Mouse (Mus musculus) neural tube, embryonic 11.5 days (tissue): ENCODE results near the gene Ndufs1. TPM values are rescaled to one million over a fixed set of nuclear protein-coding genes. Genes with fewer than 3 reads are reported as not detected.
A peak's percentile ranks its signal among the peaks of the same experiment; 100 is the strongest.

ENCODE experiments used
- ATAC-seq: fragments of 200-750 bp; cut with Nextera tagmentation; 2 replicates; pipeline ENCODE4 v1.8.0; 2017; ENCODE audit warnings: moderate number of reproducible peaks, mild to moderate bottlenecking, moderate TSS enrichment, moderate library complexity; ENCODE audit not compliant: insufficient read depth, low FRiP score, low TSS enrichment
- DNase-seq: peaks from one replicate; pipeline ENCODE4 v3.0.0-alpha.2; 2015; ENCODE audit warnings: low spot score
- H3K27ac ChIP-seq: fragments of 300-500 bp; sonication (generic); 2 replicates; pipeline ENCODE4 v1.5.1; 2014; ENCODE audit warnings: low read depth, mild to moderate bottlenecking, low read length
- H3K27me3 ChIP-seq: fragments of 300-500 bp; sonication (generic); 2 replicates; pipeline ENCODE4 v1.6.1; 2014; ENCODE audit warnings: mild to moderate bottlenecking, low read length, mixed read lengths; ENCODE audit not compliant: control insufficient read depth, insufficient read depth
- H3K36me3 ChIP-seq: fragments of 300-500 bp; sonication (generic); 2 replicates; pipeline ENCODE4 v1.6.1; 2014; ENCODE audit warnings: mild to moderate bottlenecking, low read length, moderate library complexity, mixed read lengths; ENCODE audit not compliant: control insufficient read depth, insufficient read depth
- H3K4me1 ChIP-seq: fragments of 300-500 bp; sonication (generic); 2 replicates; pipeline ENCODE4 v1.6.1; 2014; ENCODE audit warnings: low read length, mixed read lengths; ENCODE audit not compliant: control insufficient read depth, insufficient read depth
- H3K4me2 ChIP-seq: fragments of 300-500 bp; sonication (generic); 2 replicates; pipeline ENCODE4 v1.6.1; 2014; ENCODE audit warnings: low read depth, mild to moderate bottlenecking, moderate library complexity
- H3K4me3 ChIP-seq: fragments of 300-500 bp; sonication (generic); 2 replicates; pipeline ENCODE4 v1.5.1; 2014; ENCODE audit warnings: low read depth, low read length
- H3K9ac ChIP-seq: fragments of 300-500 bp; sonication (generic); 2 replicates; pipeline ENCODE4 v1.6.1; 2014; ENCODE audit warnings: mild to moderate bottlenecking, low read length
- H3K9me3 ChIP-seq: fragments of 300-500 bp; sonication (generic); 2 replicates; pipeline ENCODE4 v1.6.1; 2016; ENCODE audit warnings: low read length; ENCODE audit not compliant: control insufficient read depth
- WGBS: fragments of 180-500 bp; shearing (Covaris S2); extraction: QIAGEN DNeasy Blood & Tissue Kit; methylation state at CpG from one replicate; pipeline ENCODE4 v1.1.7; 2014; 5-methylcytosine and 5-hydroxymethylcytosine counted together
- polyA plus RNA-seq: library from polyadenylated mRNA; unstranded; fragments of >200 nt; fragmentation: Nextera tagmentation; extraction: Ambion mirVana; gene quantifications from 2 replicates; pipeline ENCODE4 v1.2.1, GENCODE M21; 2014

Gene Ndufs1
- polyA plus RNA-seq = 153 and 159 TPM in 2 replicates

DNA sequence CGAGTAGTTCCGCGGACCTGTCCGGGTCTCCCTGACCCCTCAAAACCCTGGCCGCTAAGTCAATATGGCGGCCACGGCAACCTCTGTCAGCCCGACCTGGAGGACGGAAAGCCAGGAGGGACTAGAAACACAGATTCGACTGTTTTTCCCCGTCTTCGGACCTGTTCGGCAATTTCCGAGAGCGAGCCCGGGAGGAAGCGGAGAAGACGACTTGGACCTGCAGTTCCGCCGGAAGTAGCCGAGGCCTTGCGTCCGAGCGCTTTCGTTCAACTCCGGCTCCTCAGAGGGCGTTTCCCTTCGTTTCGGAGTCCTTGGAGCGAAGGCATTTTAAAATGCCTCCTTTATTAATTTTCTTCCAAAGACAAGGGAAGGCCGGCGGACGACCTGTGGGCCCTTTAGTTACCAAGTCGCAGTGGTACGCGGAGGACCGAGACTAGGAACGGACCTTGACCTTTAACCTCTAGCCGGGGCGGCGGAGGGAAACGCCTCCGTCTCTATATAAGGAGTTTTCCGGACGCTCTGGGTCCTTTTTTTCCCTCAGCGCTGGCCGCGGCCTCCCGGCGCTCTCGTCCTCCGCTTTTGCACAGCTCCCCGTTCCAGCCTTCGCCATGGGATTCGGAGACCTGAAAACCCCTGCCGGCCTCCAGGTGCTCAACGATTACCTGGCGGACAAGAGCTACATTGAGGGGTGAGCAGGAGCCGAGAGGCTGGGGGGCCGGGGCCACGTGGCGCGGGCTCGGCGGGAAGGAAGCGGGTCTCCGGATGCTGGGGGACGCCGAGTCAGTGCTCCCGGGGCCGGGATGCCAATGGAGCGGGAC, at the start of gene Ndufs1, which contains the start of gene Eef1b2:
Gene Ndufs1, minus strand, starts transcription at position 230 of the 818 bp plus-strand sequence.
Gene Eef1b2, plus strand, starts transcription at position 222 of the 818 bp plus-strand sequence.
- peaks cover 13% of the 10 kb centered on the region for H3K4me1 ChIP-seq
- H3K9me3 ChIP-seq = no peaks in the 10 kb centered on the region
- peak within 1 kb of the TSS; percentile 89 for H3K4me2 ChIP-seq
- ATAC-seq = peak; percentile 86
- under 1% methylated on average over 72 of the region's 72 CpGs for WGBS
- DNase-seq = peak; percentile 96
- no peaks in the 10 kb centered on the region; the same call in 1 of the 2 replicates for H3K36me3 ChIP-seq
- no peaks in the 10 kb centered on the region for H3K27me3 ChIP-seq
- peak within 1 kb of the TSS; percentile 84 for H3K4me3 ChIP-seq
- peak within 1 kb of the TSS; percentile 75 for H3K9ac ChIP-seq
- H3K27ac ChIP-seq = peak within 1 kb of the TSS; percentile 79

DNA sequence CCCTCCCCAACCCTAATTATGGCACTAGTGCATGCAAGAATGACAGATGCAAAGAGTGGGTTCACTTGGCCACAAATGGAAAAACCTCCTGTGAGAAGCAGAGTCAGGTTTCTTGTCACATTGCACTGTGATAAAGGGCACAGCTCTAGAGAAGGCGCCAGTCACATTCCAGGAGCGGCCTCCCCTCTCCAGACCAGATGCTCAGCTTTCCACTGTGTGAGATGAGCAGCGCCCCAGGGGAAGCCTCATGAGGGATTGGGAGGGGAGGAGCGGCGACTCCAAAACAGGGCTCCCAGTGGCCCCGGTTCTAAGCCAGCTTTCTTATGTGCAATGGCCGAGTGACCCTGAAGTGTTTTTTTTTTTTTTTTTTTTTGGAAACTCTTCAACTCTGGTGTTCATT, 49.3 kb upstream of the Ndufs1 start:
- Histone ChIP-seq H3K27ac (no peak overlapping the region), H3K4me3 (no peak overlapping the region), H3K9me3 (no peaks in the 10 kb centered on the region), H3K9ac (no peak overlapping the region), H3K36me3 (no peaks in the 10 kb centered on the region), H3K4me1 (no peaks in the 10 kb centered on the region), H3K4me2 (no peak overlapping the region), H3K27me3 (no peaks in the 10 kb centered on the region)
- DNase-seq (peak; percentile 51), ATAC-seq (no peak)
- 16% methylated on average over 7 of the region's 7 CpGs for WGBS

DNA sequence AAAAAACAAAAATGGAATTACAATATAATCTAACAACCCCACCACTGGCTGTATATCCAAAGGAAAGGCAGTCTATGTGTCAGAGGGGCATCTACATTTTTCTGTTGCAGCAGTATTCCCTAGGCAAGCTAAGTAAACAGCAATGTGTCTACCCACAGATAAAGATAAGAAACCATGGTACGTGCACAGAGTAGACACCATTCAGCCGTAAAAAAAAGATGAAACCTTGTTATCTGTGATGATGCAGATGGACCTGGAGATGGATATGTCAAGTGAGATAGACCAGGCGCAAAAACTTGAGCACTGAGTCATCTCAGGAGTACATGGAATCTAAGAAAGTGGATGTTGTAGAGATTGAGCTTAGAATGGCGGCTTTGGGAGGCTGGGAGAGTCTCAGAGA, 48.4 kb upstream of the Ndufs1 start:
- no peaks in the 10 kb centered on the region for H3K4me1 ChIP-seq
- H3K27ac ChIP-seq = no peak overlapping the region
- no peaks in the 10 kb centered on the region for H3K27me3 ChIP-seq
- H3K36me3 ChIP-seq = no peaks in the 10 kb centered on the region
- no peak overlapping the region for H3K4me3 ChIP-seq
- ATAC-seq (no peak), DNase-seq (no peak)
- no peak overlapping the region for H3K4me2 ChIP-seq
- no peak overlapping the region for H3K9ac ChIP-seq
- no peaks in the 10 kb centered on the region for H3K9me3 ChIP-seq
- whole genome bisulfite sequencing = 88% methylated on average over 4 of the region's 4 CpGs

DNA sequence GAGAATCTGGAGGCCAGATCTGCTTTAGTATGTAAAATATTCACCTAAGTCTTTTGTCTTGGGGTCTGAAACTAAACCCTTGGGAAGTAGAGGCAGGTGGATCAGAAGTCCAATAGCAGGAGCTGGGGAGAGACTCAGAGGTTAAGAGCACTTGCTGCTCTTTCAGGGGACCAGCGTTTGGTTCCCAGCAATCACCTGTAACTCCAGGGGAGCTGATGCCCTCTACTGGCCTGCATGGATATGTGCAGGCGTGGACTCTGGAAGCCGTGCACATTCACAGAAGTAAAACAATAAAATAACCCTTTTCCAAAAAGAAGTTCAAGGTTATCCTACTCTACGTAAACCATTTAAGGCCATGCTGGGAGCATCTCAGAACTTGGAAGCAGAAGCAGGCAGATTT, 42.6 kb upstream of the Ndufs1 start:
- H3K27ac ChIP-seq = no peak overlapping the region
- H3K9me3 ChIP-seq = 0 out of 2 replicates have a peak, but pooled peaks cover 3% of the 10 kb centered on the region
- no peaks in the 10 kb centered on the region for H3K27me3 ChIP-seq
- 94% methylated on average over 4 of the region's 4 CpGs for WGBS
- H3K36me3 ChIP-seq = no peaks in the 10 kb centered on the region
- no peak overlapping the region for H3K4me3 ChIP-seq
- H3K4me2 ChIP-seq = no peak overlapping the region
- H3K9ac ChIP-seq = no peak overlapping the region
- no peaks in the 10 kb centered on the region for H3K4me1 ChIP-seq
- ATAC-seq (no peak), DNase-seq (no peak)

DNA sequence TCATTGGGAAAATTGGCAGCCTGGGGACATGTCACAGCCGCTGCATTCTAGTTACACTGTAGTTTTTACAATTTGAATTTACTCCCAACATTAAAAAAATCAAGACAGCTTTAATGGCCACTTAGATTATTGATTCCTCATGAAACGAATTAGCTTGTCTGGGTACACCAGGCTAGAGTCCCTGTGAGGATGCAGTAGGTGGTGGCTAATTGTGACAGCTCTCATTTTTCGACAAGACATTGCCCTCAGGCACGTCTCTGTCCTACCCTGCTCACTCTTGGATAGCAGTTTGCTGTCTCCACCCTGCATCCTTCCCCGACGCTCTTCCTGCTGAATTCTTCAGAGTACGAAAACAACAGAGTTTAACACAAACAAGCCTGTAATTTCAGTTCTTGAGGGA, 38.0 kb upstream of the Ndufs1 start:
- H3K9me3 ChIP-seq = 0 out of 2 replicates have a peak, but pooled peaks cover 3% of the 10 kb centered on the region
- no peak overlapping the region for H3K27ac ChIP-seq
- H3K4me3 ChIP-seq = no peak overlapping the region
- DNase-seq (no peak), ATAC-seq (no peak)
- no peaks in the 10 kb centered on the region for H3K27me3 ChIP-seq
- no peak overlapping the region for H3K9ac ChIP-seq
- H3K4me1 ChIP-seq = no peaks in the 10 kb centered on the region
- H3K4me2 ChIP-seq = no peak overlapping the region
- WGBS = 48% methylated on average over 7 of the region's 7 CpGs
- no peaks in the 10 kb centered on the region for H3K36me3 ChIP-seq

DNA sequence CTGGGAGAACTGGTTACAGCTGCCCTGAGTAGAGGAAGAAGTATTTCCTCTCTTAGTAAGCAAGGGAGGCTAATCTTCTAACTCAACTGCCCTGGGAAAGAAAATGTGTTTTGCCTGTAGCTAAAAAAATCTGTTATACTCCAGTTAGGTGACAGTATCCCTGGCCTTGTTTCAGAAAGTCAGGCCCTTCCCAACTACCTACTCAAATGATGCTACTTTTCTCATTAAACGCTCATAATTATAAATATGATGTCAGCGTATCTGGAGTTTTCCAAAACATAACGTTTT, 37.6 kb upstream of the Ndufs1 start, which contains the start of gene Gpr1:
Gene Gpr1, minus strand, starts transcription at position 273 of the 288 bp plus-strand sequence.
- no peaks in the 10 kb centered on the region for H3K36me3 ChIP-seq
- 0 out of 2 replicates have a peak within 1 kb of the TSS, but pooled peaks have one; percentile 8 for H3K4me3 ChIP-seq
- no peaks in the 10 kb centered on the region for H3K27me3 ChIP-seq
- ATAC-seq = no peak
- WGBS = 36% methylated on average over 3 of the region's 3 CpGs
- peak within 1 kb of the TSS; percentile 28; the same call in 1 of the 2 replicates for H3K4me2 ChIP-seq
- peak within 1 kb of the TSS; percentile 28 for H3K9ac ChIP-seq
- DNase-seq = no peak
- 0 out of 2 replicates have a peak, but pooled peaks cover 2% of the 10 kb centered on the region for H3K9me3 ChIP-seq
- H3K4me1 ChIP-seq = no peaks in the 10 kb centered on the region
- no peak within 1 kb of the TSS for H3K27ac ChIP-seq

DNA sequence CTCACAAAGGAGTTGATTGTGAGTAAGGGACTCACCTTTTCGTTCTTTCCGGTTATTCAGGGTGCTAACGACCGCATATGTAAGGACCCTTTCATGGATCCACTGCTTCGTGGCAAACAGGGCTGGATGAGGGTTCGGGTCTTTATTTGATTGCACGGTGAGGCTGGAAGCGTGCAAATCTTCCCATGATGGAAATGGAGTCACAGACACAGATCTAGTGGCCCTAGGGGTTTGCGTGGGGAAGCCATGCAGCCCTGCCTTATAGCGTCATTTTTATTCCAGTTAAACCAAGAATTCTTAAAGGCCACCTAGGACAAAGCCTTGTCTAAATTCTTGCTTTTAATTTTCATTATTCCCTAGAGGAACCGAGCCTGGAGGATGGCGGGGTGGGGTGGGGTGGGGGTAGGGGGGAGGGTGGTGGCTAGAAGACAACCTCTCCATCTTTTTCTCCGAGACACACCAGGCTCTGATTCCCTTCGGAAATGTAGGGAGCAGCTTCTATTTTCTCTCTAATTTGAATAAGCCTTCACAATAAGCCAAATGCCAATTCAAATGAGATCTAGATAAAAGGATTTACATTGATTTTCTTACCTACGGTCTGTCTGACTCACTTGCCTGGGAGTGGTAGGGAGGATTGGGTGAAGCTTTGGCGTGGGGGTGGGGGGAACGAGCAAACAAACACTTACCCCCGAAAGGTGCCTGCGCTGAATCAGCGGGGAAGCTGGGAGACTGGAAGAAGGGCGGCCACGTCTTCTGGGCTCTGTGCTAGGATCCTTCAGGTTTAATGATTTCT, 37.0 kb upstream of the Ndufs1 start:
- Histone ChIP-seq H3K4me3 (0 out of 2 replicates have a peak overlapping the region, but pooled peaks have one; percentile 8), H3K27ac (no peak overlapping the region), H3K4me1 (no peaks in the 10 kb centered on the region), H3K4me2 (peak overlapping the region; percentile 28; the same call in 1 of the 2 replicates), H3K9me3 (no peaks in the 10 kb centered on the region), H3K36me3 (no peaks in the 10 kb centered on the region), H3K27me3 (no peaks in the 10 kb centered on the region), H3K9ac (peak overlapping the region; percentile 28)
- DNase-seq (peak; percentile 16), ATAC-seq (no peak)
- 23% methylated on average over 22 of the region's 22 CpGs for WGBS

DNA sequence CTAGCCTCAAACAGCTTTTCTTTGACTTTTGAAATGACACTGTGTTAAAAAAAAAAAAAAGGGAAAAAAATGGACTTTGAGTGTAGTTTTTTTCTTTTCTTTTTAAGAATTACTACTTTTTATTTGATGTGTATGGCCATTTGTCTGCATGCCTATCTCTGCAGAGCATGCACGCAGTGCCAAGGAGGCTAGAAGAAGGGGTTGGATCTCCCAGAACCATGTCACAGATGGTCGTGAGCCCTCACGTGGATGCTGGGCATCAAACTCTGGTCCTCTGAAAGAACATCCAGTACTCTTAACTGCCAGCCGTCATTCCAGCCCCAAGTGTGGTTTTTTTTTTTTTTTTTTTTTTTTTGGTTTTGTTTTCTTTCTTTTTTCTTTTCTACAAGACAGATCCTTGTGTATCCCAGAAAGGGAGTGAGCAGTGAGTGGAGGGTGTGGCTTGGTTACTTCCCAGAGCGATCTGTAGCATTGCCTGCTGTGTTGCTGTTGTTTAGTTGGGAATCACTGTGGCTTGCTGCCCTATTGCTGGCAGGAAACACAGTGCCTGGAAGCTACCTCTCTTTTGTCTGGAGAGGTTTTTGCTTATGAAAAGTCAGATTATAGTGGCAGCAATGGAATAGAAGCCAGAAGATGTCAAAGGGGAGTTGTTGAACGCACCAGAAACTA, 33.4 kb upstream of the Ndufs1 start:
- H3K27ac ChIP-seq = no peak overlapping the region
- no peaks in the 10 kb centered on the region for H3K36me3 ChIP-seq
- no peaks in the 10 kb centered on the region for H3K4me1 ChIP-seq
- no peaks in the 10 kb centered on the region for H3K27me3 ChIP-seq
- 15% methylated on average over 6 of the region's 6 CpGs for WGBS
- no peak overlapping the region for H3K4me3 ChIP-seq
- H3K4me2 ChIP-seq = no peak overlapping the region
- H3K9ac ChIP-seq = no peak overlapping the region
- no peak for ATAC-seq
- H3K9me3 ChIP-seq = no peaks in the 10 kb centered on the region
- DNase-seq = no peak
